Mouse (Mus musculus): ENCODE measurements at regions not wholly inside any gene's neighbourhood (a gene's known extent, or its start where the extent isn't known, plus 50 kb on each side); places are given as distances from the start of the nearest gene placed in this dataset.

- no peak for DNase-seq (ENCODE audit: low spot score in 2 of 2)
Observed at GRCm38 (mm10) chr1:92340644-92341043, 133.0 kb downstream of the Ndufa10 start.

- no peak for DNase-seq (ENCODE audit: low spot score in 2 of 2)
Observed at GRCm38 (mm10) chr1:92338589-92338988, 135.1 kb downstream of the Ndufa10 start.

GRCm38 (mm10) chr1:92337450-92337849 is 136.2 kb downstream of the Ndufa10 start:
- peak; percentile 39 to 54 for DNase-seq (ENCODE audit: low spot score in 2 of 2)

- DNase-seq (ENCODE audit: low spot score in 2 of 2): no peak
Observed at GRCm38 (mm10) chr1:92332248-92332584, 136.7 kb upstream of the Hdac4 start.

GRCm38 (mm10) chr1:92331559-92332247 is 136.2 kb upstream of the Hdac4 start:
- no peak for DNase-seq (ENCODE audit: low spot score in 2 of 2)

GRCm38 (mm10) chr1:92330181-92330580 is 134.7 kb upstream of the Hdac4 start:
- no peak for DNase-seq (ENCODE audit: low spot score in 2 of 2)

- no peak for DNase-seq (ENCODE audit: low spot score in 2 of 2)
Observed at GRCm38 (mm10) chr1:92329491-92329890, 134.0 kb upstream of the Hdac4 start.

GRCm38 (mm10) chr1:92327141-92327540 is 131.6 kb upstream of the Hdac4 start:
- DNase-seq (ENCODE audit: low spot score in 2 of 2): no peak

- DNase-seq (ENCODE audit: low spot score in 2 of 2): no peak
Observed at GRCm38 (mm10) chr1:92325281-92325680, 129.8 kb upstream of the Hdac4 start.

GRCm38 (mm10) chr1:92324091-92324950 is 128.8 kb upstream of the Hdac4 start:
- no peak for DNase-seq (ENCODE audit: low spot score in 2 of 2)

- no peak for DNase-seq (ENCODE audit: low spot score in 2 of 2)
Observed at GRCm38 (mm10) chr1:92317131-92317530, 121.6 kb upstream of the Hdac4 start.

GRCm38 (mm10) chr1:92316191-92316723 is 120.8 kb upstream of the Hdac4 start:
- no peak for DNase-seq (ENCODE audit: low spot score in 2 of 2)

- no peak for DNase-seq (ENCODE audit: low spot score in 2 of 2)
Observed at GRCm38 (mm10) chr1:92313001-92313597, 117.6 kb upstream of the Hdac4 start.

GRCm38 (mm10) chr1:92309883-92310282 is 114.4 kb upstream of the Hdac4 start:
- DNase-seq (ENCODE audit: low spot score in 2 of 2): no peak

GRCm38 (mm10) chr1:92309381-92309780 is 113.9 kb upstream of the Hdac4 start:
- peak; percentile 9 to 38 for DNase-seq (ENCODE audit: low spot score in 2 of 2)

GRCm38 (mm10) chr1:92308537-92308936 is 113.0 kb upstream of the Hdac4 start:
- no peak for DNase-seq (ENCODE audit: low spot score in 2 of 2)

- DNase-seq (ENCODE audit: low spot score in 2 of 2): no peak
Observed at GRCm38 (mm10) chr1:92306042-92306441, 110.5 kb upstream of the Hdac4 start.

GRCm38 (mm10) chr1:92299041-92299440 is 103.5 kb upstream of the Hdac4 start:
- DNase-seq (ENCODE audit: low spot score in 2 of 2): no peak

- DNase-seq (ENCODE audit: low spot score in 2 of 2): no peak
Observed at GRCm38 (mm10) chr1:92292681-92293380, 97.3 kb upstream of the Hdac4 start.

GRCm38 (mm10) chr1:92286966-92287342 is 91.5 kb upstream of the Hdac4 start:
- DNase-seq (ENCODE audit: low spot score in 2 of 2): no peak

GRCm38 (mm10) chr1:92286013-92286965 is 90.8 kb upstream of the Hdac4 start:
- DNase-seq (ENCODE audit: low spot score in 2 of 2): no peak
